Mouse (Mus musculus) T-cell, adult 2 months (primary cell): ENCODE data around the gene Slc44a3.

Experiments
- DNase-seq: peaks from one replicate; pipeline ENCODE4 v3.0.0; 2022; ENCODE audit warnings: low spot score

The Slc44a3 gene

DNA sequence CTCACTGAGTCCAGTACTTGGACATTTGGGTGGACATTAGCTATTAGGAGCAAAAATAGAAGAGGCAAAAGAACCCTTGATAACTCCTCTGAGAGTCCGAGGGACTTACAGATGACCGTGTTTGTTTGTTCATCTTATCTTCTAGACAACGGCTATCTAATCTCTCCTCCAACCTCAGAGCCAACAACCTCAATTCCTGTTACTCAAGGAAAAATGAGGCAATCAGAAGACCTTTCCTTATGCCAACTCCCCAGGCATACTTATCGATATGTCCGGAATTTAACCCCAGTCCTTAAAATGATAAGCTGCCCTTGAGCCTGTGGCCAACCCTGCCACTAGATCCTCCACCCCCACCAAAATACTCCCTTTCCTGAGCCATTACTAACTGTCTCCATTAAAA lies 31.5 kb downstream of the Slc44a3 start:
- no peak for DNase-seq

- DNase-seq: peak; percentile 63
Observed at GRCm38 (mm10) chr3:121500225-121500624, 32.0 kb downstream of the Slc44a3 start.

GRCm38 (mm10) chr3:121493997-121494421 lies 38.2 kb downstream of the Slc44a3 start:
- peak; percentile 57 for DNase-seq

GRCm38 (mm10) chr3:121492026-121492425 lies 40.2 kb downstream of the Slc44a3 start:
- no peak for DNase-seq

DNA sequence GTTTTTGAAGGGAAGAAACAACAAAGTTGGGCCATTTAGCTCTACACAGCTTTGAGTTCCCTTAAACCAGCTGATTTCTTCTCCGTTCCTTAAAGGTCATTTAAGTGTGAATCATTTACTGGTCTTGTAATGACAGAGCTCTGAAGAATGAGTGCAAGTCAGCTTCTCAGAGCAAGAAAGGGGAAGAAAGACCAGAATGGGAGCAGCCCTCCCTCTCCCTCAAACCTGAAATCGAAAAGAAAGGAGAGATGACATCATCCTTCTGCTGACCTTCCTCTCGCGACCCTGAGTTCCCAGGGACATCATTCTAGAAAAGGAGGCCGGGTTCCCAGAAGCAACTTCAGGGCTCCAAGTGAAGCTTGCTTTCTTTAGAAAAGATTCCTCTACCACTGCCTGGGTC lies 41.3 kb downstream of the Slc44a3 start:
- no peak for DNase-seq

GRCm38 (mm10) chr3:121489462-121490118 lies 42.6 kb downstream of the Slc44a3 start:
- no peak for DNase-seq

- DNase-seq: no peak
Observed at GRCm38 (mm10) chr3:121485201-121485600, 47.0 kb downstream of the Slc44a3 start.

GRCm38 (mm10) chr3:121483266-121484161 lies 48.7 kb downstream of the Slc44a3 start:
- DNase-seq: no peak

DNA sequence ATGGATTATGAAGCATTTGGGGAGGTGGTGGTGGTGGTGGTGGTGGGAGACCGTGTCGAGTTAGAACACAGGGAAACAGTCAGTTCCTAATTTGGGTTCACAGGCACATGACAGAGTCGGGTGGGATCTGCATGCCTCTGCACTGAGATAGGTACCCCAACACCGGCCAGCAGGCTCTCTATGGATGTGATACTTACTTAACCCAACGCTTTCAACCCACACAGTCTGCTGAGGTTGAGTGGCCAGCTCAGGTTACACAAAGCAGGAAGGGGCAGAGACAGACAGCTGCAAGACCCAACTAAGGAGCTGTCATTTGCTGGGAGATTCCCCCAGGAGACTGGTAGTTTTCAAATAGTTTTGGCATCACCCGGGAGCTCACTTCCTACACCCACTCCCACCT lies 50.6 kb downstream of the Slc44a3 start:
- no peak for DNase-seq

GRCm38 (mm10) chr3:121480961-121481436 lies 51.2 kb downstream of the Slc44a3 start:
- no peak for DNase-seq

DNA sequence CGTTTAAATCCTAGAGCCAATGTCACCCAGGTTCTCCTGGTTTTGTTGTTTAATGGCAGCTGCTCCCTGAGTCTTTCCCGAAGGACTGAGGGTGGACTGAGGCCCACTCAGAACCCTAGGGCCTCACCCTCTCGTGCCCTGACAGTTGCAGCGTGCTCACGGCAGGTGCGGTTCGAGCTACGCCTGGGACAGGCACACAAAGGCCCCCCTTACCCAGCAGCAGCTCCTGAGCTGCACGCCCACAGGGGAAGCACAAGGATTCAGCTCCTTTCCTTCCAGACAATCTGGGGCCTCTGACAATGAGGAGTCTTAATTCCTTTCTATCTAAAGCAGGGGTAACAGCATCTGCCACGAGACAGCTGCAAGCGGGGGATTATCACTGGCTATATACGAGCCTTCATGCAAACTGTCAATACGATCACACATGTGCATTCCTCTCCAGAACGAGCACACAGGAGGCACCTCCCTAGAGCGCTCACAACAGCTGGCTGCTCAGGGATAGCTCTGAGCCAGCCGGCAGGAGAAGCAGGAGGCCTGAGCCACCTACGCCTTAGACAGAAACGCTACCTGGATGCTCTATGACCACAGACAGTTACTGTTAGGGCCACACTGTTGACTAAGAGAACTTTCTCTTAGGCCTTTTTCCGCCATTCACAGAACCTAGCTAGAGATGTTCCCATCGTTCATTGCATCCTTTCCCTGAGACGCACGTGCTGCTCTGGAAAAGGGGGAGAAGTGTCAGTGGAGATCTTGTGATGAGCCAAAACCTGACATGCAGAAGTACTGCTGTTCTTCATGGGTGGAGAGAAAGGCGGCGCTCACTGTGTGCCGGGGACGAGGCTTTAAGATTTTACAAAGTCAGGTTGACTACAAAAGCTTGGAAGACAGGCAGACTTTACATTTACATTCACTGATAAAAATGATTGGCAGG lies 51.9 kb downstream of the Slc44a3 start:
- DNase-seq: no peak

GRCm38 (mm10) chr3:121474738-121475137 lies 57.5 kb downstream of the Slc44a3 start:
- no peak for DNase-seq

- no peak for DNase-seq
Observed at GRCm38 (mm10) chr3:121471703-121472102, 60.5 kb downstream of the Slc44a3 start.

- DNase-seq: no peak
Observed at GRCm38 (mm10) chr3:121469185-121469975, 62.8 kb downstream of the Slc44a3 start.

GRCm38 (mm10) chr3:121468136-121468535 lies 64.1 kb downstream of the Slc44a3 start:
- no peak for DNase-seq

- DNase-seq: peak; percentile 31
Observed at GRCm38 (mm10) chr3:121467094-121467552, 65.1 kb downstream of the Slc44a3 start.

DNA sequence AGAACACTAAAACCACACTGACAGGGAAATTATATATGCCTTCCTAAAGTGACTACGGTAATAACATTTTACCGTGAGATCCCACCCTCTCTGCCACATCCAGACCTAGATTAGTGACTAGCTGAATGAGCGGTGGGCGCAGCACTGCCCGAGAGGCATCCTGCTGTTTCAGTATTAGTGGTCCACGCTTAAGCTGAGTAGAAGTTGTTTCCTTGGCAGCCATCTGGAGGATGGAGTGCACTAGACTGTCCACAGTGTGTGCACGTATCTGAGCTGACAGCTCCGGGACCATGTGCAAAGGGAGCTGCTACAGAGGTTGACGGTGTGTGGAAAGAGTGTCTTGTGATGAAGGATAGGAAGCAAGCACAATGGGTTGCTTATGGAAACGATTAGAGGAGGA lies 66.4 kb downstream of the Slc44a3 start:
- no peak for DNase-seq

DNA sequence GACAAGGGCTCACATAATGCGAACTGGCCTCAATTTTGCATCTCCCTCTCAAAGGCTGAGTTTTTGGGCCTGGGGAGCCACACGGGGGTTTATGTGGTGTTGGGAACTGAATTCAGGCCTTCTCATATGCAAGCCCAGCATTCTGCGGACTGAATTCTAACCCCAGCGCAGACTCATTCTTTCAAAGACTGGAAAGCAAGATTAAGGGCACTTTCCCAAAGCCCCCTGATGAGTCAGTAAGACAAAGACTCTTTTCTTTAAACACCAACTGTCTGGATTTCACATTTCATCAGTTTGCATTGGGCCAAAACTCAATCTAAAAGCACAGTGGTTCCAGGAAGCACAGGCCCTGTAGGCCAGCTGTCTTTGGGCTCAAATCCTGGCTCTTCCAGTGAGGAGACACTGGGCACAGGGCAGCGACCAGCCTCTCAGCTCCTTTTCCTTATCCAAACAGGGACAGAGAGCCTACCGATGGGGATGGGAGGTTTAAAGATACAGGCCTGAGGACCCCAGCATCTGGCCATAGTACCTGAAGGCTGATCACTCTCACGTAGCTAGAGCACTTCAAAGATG lies 67.4 kb downstream of the Slc44a3 start:
- no peak for DNase-seq

GRCm38 (mm10) chr3:121462782-121463181 lies 69.4 kb downstream of the Slc44a3 start:
- no peak for DNase-seq

- DNase-seq: no peak
Observed at GRCm38 (mm10) chr3:121461477-121461876, 70.7 kb downstream of the Slc44a3 start.
